Mouse (Mus musculus) erythroblast, embryonic 14.5 days (primary cell): ENCODE measurements around the gene Dhx58. TPM values are rescaled to one million over a fixed set of nuclear protein-coding genes. Genes with fewer than 3 reads are reported as not detected.

Experiments
- H3K27me3 ChIP-seq: 2 replicates; pipeline ENCODE4 v1.6.1; 2012; ENCODE audit warnings: inconsistent platforms; ENCODE audit not compliant: control insufficient read depth
- H3K36me3 ChIP-seq: 2 replicates; pipeline ENCODE4 v1.6.1; 2012; ENCODE audit warnings: mild to moderate bottlenecking, inconsistent platforms; ENCODE audit not compliant: control insufficient read depth
- H3K4me1 ChIP-seq: 2 replicates; pipeline ENCODE4 v1.6.1; 2012; ENCODE audit warnings: inconsistent platforms; ENCODE audit not compliant: control insufficient read depth
- H3K4me3 ChIP-seq: replicated peaks from 2 replicates; pipeline ENCODE3; 2012; ENCODE audit warnings: moderate library complexity, mild to moderate bottlenecking, inconsistent platforms
- H3K9me3 ChIP-seq: 2 replicates; pipeline ENCODE4 v1.6.1; 2012; ENCODE audit warnings: low read length, inconsistent platforms, mixed read lengths; ENCODE audit not compliant: control insufficient read depth
- GATA1 ChIP-seq: IDR thresholded peaks from 2 replicates; pipeline ENCODE4 v1.6.1; 2012; ENCODE audit warnings: low read length, inconsistent platforms, mixed read lengths
- TAL1 ChIP-seq: IDR thresholded peaks from 3 replicates; pipeline ENCODE4 v1.6.1; 2012; ENCODE audit warnings: low read length, inconsistent platforms, mixed read lengths
- polyA plus RNA-seq: library from polyadenylated mRNA; stranded (reverse); fragments of >175 nt; gene quantifications from 2 replicates; pipeline ENCODE4 v1.2.3, GENCODE M21; 2012

Gene Dhx58
- polyA plus RNA-seq, 1 experiment = 0.20 TPM

- no peak overlapping the region for H3K4me3 ChIP-seq
- H3K27me3 ChIP-seq = no peaks in the 10 kb centered on the region
- peaks cover 58% of the 10 kb centered on the region for H3K4me1 ChIP-seq
- H3K9me3 ChIP-seq = no peaks in the 10 kb centered on the region
- TF ChIP-seq TAL1 (no peak), GATA1 (no peak)
- peaks cover 95% of the 10 kb centered on the region for H3K36me3 ChIP-seq
Observed at GRCm38 (mm10) chr11:100727201-100727600, 23.1 kb upstream of the Dhx58 start.

- TF ChIP-seq TAL1 = no peak
- TF ChIP-seq GATA1 = no peak
- Histone ChIP-seq H3K4me3 (no peak overlapping the region), H3K27me3 (no peaks in the 10 kb centered on the region), H3K36me3 (peaks cover 95% of the 10 kb centered on the region), H3K4me1 (peaks cover 61% of the 10 kb centered on the region), H3K9me3 (no peaks in the 10 kb centered on the region)
Observed at GRCm38 (mm10) chr11:100724919-100725512, 20.9 kb upstream of the Dhx58 start.

GRCm38 (mm10) chr11:100722493-100723028 is 18.5 kb upstream of the Dhx58 start:
- TF ChIP-seq TAL1 (no peak), GATA1 (no peak)
- Histone ChIP-seq H3K4me3 (no peak overlapping the region), H3K36me3 (peaks cover 96% of the 10 kb centered on the region), H3K27me3 (no peaks in the 10 kb centered on the region), H3K9me3 (no peaks in the 10 kb centered on the region), H3K4me1 (peaks cover 61% of the 10 kb centered on the region)

- peaks cover 57% of the 10 kb centered on the region for H3K4me1 ChIP-seq
- H3K36me3 ChIP-seq = peaks cover 97% of the 10 kb centered on the region
- TF ChIP-seq TAL1 (no peak), GATA1 (no peak)
- no peak overlapping the region for H3K4me3 ChIP-seq
- no peaks in the 10 kb centered on the region for H3K27me3 ChIP-seq
- no peaks in the 10 kb centered on the region for H3K9me3 ChIP-seq
Observed at GRCm38 (mm10) chr11:100721776-100722492, 17.9 kb upstream of the Dhx58 start.

- Histone ChIP-seq H3K36me3 (peaks cover 98% of the 10 kb centered on the region), H3K4me1 (peaks cover 57% of the 10 kb centered on the region), H3K27me3 (no peaks in the 10 kb centered on the region), H3K4me3 (no peak overlapping the region), H3K9me3 (no peaks in the 10 kb centered on the region)
- TF ChIP-seq TAL1 (no peak), GATA1 (no peak)
Observed at GRCm38 (mm10) chr11:100721254-100721653, 17.2 kb upstream of the Dhx58 start.

GRCm38 (mm10) chr11:100720345-100720744 is 16.3 kb upstream of the Dhx58 start:
- Histone ChIP-seq H3K27me3 (no peaks in the 10 kb centered on the region), H3K4me1 (peaks cover 54% of the 10 kb centered on the region), H3K4me3 (no peak overlapping the region), H3K36me3 (peaks cover 98% of the 10 kb centered on the region), H3K9me3 (no peaks in the 10 kb centered on the region)
- TF ChIP-seq TAL1 = no peak
- no peak for TF ChIP-seq GATA1

- H3K9me3 ChIP-seq = no peaks in the 10 kb centered on the region
- no peak overlapping the region for H3K4me3 ChIP-seq
- H3K36me3 ChIP-seq = peaks cover 98% of the 10 kb centered on the region
- no peaks in the 10 kb centered on the region for H3K27me3 ChIP-seq
- TF ChIP-seq TAL1 (no peak), GATA1 (no peak)
- peaks cover 53% of the 10 kb centered on the region for H3K4me1 ChIP-seq
Observed at GRCm38 (mm10) chr11:100719893-100720292, 15.8 kb upstream of the Dhx58 start.

GRCm38 (mm10) chr11:100719312-100719711 is 15.2 kb upstream of the Dhx58 start:
- H3K36me3 ChIP-seq = peaks cover 98% of the 10 kb centered on the region

GRCm38 (mm10) chr11:100718866-100719265 is 14.8 kb upstream of the Dhx58 start:
- TF ChIP-seq GATA1 (no peak), TAL1 (no peak)
- Histone ChIP-seq H3K4me1 (peaks cover 53% of the 10 kb centered on the region), H3K36me3 (peaks cover 99% of the 10 kb centered on the region), H3K9me3 (no peaks in the 10 kb centered on the region), H3K4me3 (no peak overlapping the region), H3K27me3 (no peaks in the 10 kb centered on the region)

More at GRCm38 (mm10) chr11:100719312-100719711, 15.2 kb upstream of the Dhx58 start:
- H3K9me3 ChIP-seq = no peaks in the 10 kb centered on the region
- no peak for TF ChIP-seq TAL1
- TF ChIP-seq GATA1 = no peak
- peaks cover 52% of the 10 kb centered on the region for H3K4me1 ChIP-seq
- no peaks in the 10 kb centered on the region for H3K27me3 ChIP-seq
- no peak overlapping the region for H3K4me3 ChIP-seq
